Mouse (Mus musculus): Measurements from ENCODE around the gene Noct. TPM values are rescaled to one million over a fixed set of nuclear protein-coding genes. Genes with fewer than 3 reads are reported as not detected.
A peak's percentile ranks its signal among the peaks of the same experiment; 100 is the strongest.
"Not testable (repeated sequence)": the region's sequence is repeated elsewhere in the genome, so short reads cannot be mapped to it uniquely, and the experiment has no call there.

Noct gene
- total RNA-seq, 2 experiments from 2014 or later: 42.3 to 52.1 TPM

DNA sequence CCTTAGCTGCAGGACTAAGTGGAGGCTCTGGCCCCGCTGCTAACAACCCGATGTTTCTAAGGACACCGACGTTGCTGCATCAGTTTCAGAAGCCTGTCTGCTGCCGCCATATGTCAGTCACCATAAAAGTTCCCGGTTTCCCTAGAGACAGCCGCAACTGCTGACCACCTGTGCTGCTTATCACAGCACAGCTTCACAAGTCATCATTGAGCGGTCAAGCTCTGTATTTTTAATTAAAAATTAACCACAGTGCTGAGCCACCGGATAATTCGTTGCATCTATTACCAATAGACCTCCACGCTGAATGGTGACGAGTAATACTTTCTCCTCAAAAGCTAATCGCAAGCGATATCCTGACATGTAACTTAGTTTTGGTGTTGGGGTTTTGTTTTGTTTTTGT, 19.4 kb upstream of the Noct start:
- DNase-seq: no peak

DNA sequence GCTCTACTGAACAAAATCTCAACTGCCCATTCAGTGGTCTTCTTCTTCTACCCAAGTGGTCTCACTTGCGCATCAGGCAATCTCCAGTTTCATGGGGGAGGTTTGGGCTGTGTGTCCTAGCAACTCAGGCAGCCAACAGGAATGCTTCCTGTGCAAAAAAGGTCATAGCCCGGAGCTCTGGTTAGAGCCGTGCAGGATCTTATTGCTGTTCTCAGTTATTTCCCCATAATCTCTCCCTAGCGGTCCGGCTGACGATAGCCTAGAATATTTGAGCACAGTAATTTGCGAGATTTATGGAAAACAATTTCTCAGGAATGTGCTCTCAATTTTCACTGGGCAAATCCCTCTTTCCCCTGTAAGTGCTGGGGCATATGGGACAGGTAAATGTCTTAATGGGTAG, 17.7 kb upstream of the Noct start:
- no peak for DNase-seq

- DNase-seq: no peak
Measured at GRCm38 (mm10) chr3:51208633-51209032, 15.6 kb upstream of the Noct start.

DNA sequence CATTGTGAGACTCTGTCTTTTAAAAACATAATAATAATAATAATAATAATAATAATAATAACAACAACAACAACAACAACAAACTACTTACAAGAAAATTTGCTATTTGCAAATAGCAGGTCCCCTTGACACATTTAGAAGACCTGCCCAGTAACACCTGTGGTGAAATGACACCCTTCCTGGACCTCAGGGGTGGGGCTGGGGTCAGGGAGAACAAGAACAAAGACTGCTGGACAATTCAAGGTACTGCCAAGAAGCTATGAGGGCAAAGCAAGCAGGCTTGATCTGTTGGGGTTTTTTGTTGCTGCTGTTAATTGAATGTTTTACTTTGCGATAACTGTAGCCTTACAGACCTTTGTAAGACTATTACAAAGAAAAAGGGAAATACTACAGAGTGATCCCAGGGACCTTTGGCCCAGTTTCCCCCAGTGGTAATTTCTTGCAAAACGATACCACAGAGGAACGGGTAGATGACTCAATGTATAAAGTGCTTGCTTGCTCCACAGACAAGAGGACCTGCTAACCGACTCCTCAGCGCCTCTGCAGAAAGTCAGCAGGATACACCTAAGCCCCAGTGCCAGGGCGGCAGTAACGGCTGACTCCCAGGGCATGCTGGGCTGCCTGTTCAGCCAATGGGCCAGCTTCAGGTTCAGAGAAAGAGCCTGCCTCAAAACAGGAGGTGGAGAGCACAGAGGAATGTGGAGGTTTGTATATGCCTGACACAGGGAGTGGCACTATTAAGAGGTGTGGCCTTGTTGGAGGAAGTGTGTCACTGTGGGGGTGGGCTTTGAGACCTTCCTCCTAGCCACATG, 14.5 kb upstream of the Noct start:
- no peak for DNase-seq

GRCm38 (mm10) chr3:51210485-51210884, 13.8 kb upstream of the Noct start:
- no peak for DNase-seq

GRCm38 (mm10) chr3:51213111-51213510, 11.1 kb upstream of the Noct start:
- no peak for DNase-seq

DNA sequence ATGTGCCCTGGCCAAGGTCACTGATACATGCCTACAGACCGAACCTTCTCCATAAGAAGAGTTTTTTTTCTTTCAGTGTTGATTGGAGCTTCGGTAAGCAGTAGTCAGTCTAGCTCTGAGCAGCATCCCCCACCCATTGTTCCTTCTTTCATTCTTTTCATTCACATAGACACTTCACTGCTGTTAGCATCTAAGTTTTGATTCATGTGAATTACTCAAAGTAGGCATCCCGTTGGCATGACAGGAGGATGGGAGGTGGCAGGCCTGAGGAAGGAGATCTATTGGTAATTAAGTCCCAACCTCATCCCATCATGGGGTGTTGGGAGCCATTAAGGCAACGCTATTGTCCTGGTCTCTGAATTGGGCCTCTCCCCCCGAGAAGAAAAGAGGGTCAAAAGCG, 8.6 kb upstream of the Noct start:
- DNase-seq: no peak

- not testable (repeated sequence) for DNase-seq
Measured at GRCm38 (mm10) chr3:51216351-51216750, 7.9 kb upstream of the Noct start.

DNA sequence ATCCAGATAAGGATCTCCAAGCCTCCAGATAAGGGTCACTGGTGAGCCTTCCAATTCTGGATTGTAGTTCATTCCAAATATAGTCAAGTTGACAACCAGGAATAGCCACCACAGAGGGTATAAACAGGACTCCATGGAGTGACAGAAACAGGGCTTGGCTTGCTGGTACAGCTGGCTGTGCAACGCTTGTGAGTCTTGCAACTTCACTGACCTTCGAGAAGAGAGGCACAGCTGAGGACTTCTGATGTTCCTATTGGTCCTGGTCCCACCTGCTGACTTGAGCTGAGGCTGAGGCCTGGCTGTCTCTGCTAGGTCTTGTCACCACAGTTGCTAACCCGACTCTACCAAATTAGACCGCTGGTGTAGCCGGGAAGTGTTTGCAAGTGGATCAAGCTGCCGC, 5.9 kb upstream of the Noct start:
- not testable (repeated sequence) for DNase-seq

DNA sequence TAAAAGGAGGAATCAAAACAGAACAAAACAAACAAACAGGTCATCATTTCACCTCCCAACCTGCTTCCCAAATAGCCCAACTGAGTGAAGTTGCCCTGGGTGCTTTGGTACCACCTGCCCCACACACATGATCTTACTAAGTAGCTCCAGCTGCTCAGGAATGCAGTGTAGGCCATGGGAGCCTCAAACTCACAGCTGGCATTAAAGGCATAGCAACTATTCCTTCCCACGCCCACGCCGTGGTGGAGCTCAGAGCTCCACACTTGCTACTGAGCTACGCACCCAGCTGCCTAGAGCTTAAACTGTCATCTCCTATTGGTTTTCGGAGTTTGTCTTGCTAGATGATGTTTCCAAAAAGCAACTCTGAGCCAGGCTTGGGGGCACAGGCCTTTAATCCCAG, 5.0 kb upstream of the Noct start:
- no peak for DNase-seq

- no peak for DNase-seq
Measured at GRCm38 (mm10) chr3:51220846-51221245, 3.4 kb upstream of the Noct start.

- DNase-seq: no peak
Measured at GRCm38 (mm10) chr3:51221847-51222246, 2.4 kb upstream of the Noct start.

- DNase-seq: peak in 1 of 2 experiments; percentile 25
Measured at GRCm38 (mm10) chr3:51222302-51222701, 1.9 kb upstream of the Noct start.

DNA sequence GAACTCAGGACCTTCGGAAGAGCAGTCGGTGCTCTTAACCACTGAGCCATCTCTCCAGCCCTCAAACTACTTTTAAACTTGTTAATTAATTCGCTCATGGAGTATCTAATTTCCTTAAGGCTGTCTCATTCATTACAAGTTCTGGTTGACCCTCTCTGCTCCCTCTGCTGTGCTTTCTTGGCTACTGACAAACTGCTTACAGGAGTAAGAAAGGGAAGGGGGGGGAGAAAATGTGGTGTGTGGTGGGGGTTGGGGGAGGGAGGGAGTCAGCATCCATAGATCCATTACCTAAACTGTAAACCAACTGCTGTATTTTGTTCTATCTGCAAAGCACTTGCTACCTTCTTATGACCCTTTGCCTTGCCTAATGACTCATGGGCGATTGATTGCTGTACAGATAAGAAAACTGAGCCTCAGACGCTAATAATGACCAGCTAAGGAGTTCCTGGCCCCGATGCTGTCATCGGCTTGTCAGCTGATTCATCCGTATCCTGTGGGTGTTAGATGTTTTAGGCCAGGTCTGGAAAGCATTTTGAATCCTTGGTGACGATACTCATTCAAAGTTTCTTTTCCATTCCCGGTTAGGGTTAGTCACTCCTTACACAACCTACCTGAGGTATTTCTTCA, 1.3 kb upstream of the Noct start:
- DNase-seq: no peak

GRCm38 (mm10) chr3:51223556-51223955, 691 bp upstream of the Noct start:
- DNase-seq: no peak

DNA sequence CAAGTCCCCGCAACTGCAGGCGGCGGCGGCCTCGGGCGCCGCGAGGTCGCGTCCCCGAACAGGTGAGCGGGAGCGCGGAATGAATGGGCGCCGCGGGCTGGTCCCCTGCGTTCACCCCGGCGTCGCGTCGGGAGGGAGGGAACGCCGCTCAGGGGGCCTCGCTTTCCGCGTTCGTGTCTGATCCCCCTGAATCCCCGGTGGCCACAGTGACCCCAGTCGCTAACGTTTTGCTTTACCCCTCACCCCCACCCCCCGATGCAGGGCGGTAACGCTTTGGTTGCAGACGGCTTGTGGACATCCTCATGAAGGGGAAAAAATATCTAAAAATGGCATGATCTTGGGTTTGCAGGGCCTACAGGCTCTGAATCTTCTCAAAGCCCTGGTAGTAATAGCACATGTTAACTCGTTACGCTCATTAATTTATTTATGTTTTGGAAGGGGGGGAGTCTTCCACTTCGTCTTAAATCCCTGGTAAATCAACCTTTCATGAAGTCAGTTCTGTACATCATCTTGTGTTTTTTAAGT, 1.0 kb downstream of the Noct start:
- no peak for DNase-seq

GRCm38 (mm10) chr3:51225979-51226378, 1.7 kb downstream of the Noct start:
- no peak for DNase-seq

- DNase-seq: no peak
Measured at GRCm38 (mm10) chr3:51226601-51227000, 2.4 kb downstream of the Noct start.

DNA sequence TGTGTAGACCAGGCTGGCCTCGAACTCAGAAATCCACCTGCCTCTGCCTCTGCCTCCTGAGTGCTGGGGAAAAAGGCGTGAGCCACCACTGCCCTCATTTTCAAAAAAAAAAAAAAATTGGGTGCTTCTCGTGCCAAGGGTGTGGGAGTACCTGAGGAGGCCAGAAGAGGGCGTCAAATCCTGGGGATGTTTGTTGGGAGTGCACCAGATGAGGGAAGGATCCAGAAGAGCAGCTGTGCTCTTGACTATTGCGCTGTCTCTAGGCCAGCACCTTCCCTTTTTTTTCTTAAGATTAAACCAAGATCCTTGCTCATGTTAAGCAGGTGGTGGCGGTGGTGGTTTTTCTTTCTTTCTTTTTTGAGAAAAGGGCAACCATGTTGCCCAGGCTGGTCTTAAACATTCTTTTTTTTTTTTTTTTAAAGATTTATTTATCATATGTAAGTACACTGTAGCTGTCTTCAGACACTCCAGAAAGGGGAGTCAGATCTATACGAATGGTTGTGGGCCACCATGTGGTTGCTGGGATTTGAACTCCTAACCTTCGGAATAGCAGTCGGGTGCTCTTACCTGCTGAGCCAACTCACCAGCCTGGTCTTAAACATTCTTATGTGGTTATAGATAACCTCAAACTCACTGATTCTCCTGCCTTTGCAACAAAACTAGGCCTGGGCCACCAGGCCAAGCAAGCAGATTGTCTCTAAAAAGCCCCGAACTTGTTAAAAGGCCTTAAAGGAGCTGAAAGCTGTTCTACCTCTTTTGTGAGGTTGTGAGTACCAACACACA, 4.0 kb downstream of the Noct start:
- DNase-seq: peak; percentile 64 to 70

DNA sequence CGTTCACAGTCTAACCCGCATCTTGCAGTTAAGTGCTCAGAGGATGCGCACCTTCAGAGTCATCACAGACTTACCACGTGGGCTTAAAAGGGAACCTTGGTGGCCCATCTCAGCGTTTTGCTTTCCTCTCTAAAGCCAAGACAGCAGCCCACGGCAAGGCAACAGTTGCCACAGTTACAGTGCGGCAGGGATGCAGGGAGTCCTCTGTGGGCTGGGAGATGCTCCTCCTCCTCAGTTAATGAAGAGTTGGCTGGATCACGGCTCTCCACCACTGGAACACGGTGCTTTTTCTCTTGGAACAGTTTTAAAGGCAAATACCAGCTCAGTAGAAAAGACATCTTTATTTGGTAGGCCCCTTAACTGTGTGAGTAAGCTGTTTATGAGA, 4.6 kb downstream of the Noct start:
- DNase-seq: no peak

GRCm38 (mm10) chr3:51229226-51229625, 5.0 kb downstream of the Noct start:
- no peak for DNase-seq

DNA sequence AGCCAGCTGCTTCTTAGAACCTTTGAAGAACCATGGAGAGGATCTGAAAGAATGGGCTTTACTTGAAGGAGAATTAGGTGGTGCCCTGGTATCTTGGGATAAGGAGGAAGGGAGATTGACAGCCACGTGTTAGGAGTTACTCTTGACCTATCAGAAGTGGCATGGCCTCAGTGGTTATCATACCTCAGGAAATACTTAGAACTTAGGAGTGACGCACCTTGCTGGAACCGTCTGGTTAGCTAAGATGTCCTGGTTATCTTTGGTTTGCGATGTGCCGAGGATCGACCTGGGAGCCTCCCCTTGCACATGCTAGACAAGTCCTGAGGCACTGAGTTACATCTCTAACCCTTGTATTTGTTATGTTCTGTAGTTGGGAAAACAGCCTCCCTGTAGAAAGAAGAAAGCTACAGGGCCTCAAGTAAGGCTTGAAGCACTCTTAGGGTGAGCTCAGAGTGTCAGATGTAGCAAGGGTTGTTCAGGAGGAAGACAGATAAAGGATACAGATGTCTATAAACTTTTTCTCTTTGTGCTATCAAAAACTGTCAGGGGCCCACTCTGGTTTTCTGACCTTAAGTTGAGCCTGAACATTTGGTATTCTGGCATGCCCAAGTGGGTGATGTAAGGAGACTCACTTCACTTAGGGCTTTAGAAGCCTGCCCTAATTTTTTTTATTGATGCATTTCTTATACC, 6.0 kb downstream of the Noct start:
- DNase-seq: no peak
